Mouse (Mus musculus): Measurements from ENCODE around the gene Htr2b.

GRCm38 (mm10) chr1:86133337-86133736, 21.6 kb upstream of the Htr2b start, which contains the start of gene Gm21972:
- TF ChIP-seq POLR2A (IDR thresholded peaks at IDR 0.05; ENCODE audit: insufficient read depth, low read length) (no peak), CTCF (IDR thresholded peaks at IDR 0.05; ENCODE audit: low read depth, low read length) (no peak), EP300 (IDR thresholded peaks at IDR 0.05; ENCODE audit: insufficient read depth, low read depth, low read length) (no peak)
